Mouse (Mus musculus) liver, embryonic 13.5 days (tissue): ENCODE measurements around the gene Ift74. TPM values are rescaled to one million over a fixed set of nuclear protein-coding genes. Genes with fewer than 3 reads are reported as not detected.

Experiments used
- ATAC-seq: fragments of 200-750 bp; cut with Nextera tagmentation; 2 replicates; pipeline ENCODE4 v1.8.0; 2017; ENCODE audit warnings: low read depth, mild to moderate bottlenecking, moderate number of reproducible peaks, moderate library complexity
- DNase-seq: peaks from one replicate; pipeline ENCODE4 v3.0.0; 2022
- H3K27ac ChIP-seq: fragments of 300-500 bp; sonication (generic); 2 replicates; pipeline ENCODE4 v1.5.1; 2015; ENCODE audit warnings: moderate library complexity, mild to moderate bottlenecking, inconsistent platforms
- H3K27me3 ChIP-seq: fragments of 300-500 bp; sonication (generic); 2 replicates; pipeline ENCODE4 v1.6.1; 2015; ENCODE audit warnings: mild to moderate bottlenecking, inconsistent platforms
- H3K36me3 ChIP-seq: fragments of 300-500 bp; sonication (generic); 2 replicates; pipeline ENCODE4 v1.6.1; 2015; ENCODE audit warnings: mild to moderate bottlenecking, inconsistent platforms
- H3K4me1 ChIP-seq: fragments of 300-500 bp; sonication (generic); replicated peaks from 2 replicates; pipeline ENCODE4 v1.6.1; 2015; ENCODE audit warnings: inconsistent platforms
- H3K4me2 ChIP-seq: fragments of 300-500 bp; sonication (generic); 2 replicates; pipeline ENCODE4 v1.6.1; 2015; ENCODE audit warnings: inconsistent platforms, mild to moderate bottlenecking, moderate library complexity
- H3K4me3 ChIP-seq: fragments of 300-500 bp; sonication (generic); replicated peaks from 2 replicates; pipeline ENCODE4 v1.5.1; 2015; ENCODE audit warnings: mild to moderate bottlenecking, inconsistent platforms
- H3K9ac ChIP-seq: fragments of 300-500 bp; sonication (generic); 2 replicates; pipeline ENCODE4 v1.6.1; 2015; ENCODE audit warnings: mild to moderate bottlenecking, inconsistent platforms
- H3K9me3 ChIP-seq: fragments of 300-500 bp; sonication (generic); replicated peaks from 2 replicates; pipeline ENCODE4 v1.6.1; 2016; ENCODE audit warnings: inconsistent platforms
- WGBS: fragments of 180-500 bp; shearing (Covaris S2); methylation state at CpG from one replicate; pipeline ENCODE4 v1.1.7; 2015; ENCODE audit not compliant: insufficient replicate concordance; 5-methylcytosine and 5-hydroxymethylcytosine counted together
- polyA plus RNA-seq: library from polyadenylated mRNA; unstranded; fragments of >200 nt; fragmentation: Nextera tagmentation; extraction: Ambion mirVana; gene quantifications from 2 replicates; pipeline ENCODE4 v1.2.1, GENCODE M21; 2015

Gene Ift74
- 4.3 and 4.6 TPM in 2 replicates for polyA plus RNA-seq

GRCm38 (mm10) chr4:94613972-94614626, at the start of gene Ift74:
Gene Ift74, plus strand, starts transcription at chr4:94614491.
- peak; percentile 99 for ATAC-seq
- H3K4me2 ChIP-seq = peak within 1 kb of the TSS; percentile 92
- peak within 1 kb of the TSS; percentile 72 for H3K4me3 ChIP-seq
- H3K27ac ChIP-seq = no peak within 1 kb of the TSS; the same call in 1 of the 2 replicates
- no peaks in the 10 kb centered on the region for H3K36me3 ChIP-seq
- H3K27me3 ChIP-seq = no peaks in the 10 kb centered on the region
- peak; percentile 88 for DNase-seq
- no peaks in the 10 kb centered on the region for H3K9me3 ChIP-seq
- H3K4me1 ChIP-seq = peaks cover 14% of the 10 kb centered on the region
- peak within 1 kb of the TSS; percentile 71 for H3K9ac ChIP-seq
- WGBS = 4% methylated on average over 29 of the region's 29 CpGs

DNA sequence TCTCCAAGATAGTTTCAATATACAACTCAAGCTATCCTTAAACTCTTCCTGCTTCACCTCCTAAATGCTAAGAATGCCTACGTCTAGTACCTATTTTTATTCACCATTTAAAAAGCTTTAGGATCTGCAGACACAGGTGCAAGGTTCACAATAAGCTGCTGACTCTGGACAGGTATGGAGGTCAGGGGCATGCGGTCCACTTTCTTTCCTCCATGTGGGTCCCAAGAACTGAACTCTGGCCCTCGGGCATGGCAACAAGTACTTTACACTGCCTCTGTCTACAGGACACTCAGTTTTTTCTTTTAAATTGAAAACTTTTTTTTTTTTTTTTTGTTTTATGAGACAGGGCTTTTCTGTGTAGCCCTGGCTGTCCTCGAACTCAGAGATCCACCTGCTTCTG, 41.6 kb upstream of the Ift74 start:
- Histone ChIP-seq H3K4me3 (no peak overlapping the region), H3K4me2 (no peak overlapping the region), H3K27ac (no peak overlapping the region), H3K9ac (no peak overlapping the region), H3K36me3 (peaks cover 39% of the 10 kb centered on the region), H3K4me1 (no peaks in the 10 kb centered on the region), H3K27me3 (no peaks in the 10 kb centered on the region), H3K9me3 (no peaks in the 10 kb centered on the region)
- WGBS = 80% methylated on average over 4 of the region's 4 CpGs
- ATAC-seq (no peak), DNase-seq (no peak)

GRCm38 (mm10) chr4:94591765-94592381, 22.4 kb upstream of the Ift74 start:
- DNase-seq (no peak), ATAC-seq (no peak)
- Histone ChIP-seq H3K27me3 (no peaks in the 10 kb centered on the region), H3K9ac (no peak overlapping the region; the same call in 1 of the 2 replicates), H3K9me3 (no peaks in the 10 kb centered on the region), H3K36me3 (0 out of 2 replicates have a peak, but pooled peaks cover 5% of the 10 kb centered on the region), H3K4me3 (no peak overlapping the region), H3K4me1 (peaks cover 26% of the 10 kb centered on the region), H3K4me2 (no peak overlapping the region), H3K27ac (no peak overlapping the region)
- 40% methylated on average over 4 of the region's 4 CpGs for WGBS

DNA sequence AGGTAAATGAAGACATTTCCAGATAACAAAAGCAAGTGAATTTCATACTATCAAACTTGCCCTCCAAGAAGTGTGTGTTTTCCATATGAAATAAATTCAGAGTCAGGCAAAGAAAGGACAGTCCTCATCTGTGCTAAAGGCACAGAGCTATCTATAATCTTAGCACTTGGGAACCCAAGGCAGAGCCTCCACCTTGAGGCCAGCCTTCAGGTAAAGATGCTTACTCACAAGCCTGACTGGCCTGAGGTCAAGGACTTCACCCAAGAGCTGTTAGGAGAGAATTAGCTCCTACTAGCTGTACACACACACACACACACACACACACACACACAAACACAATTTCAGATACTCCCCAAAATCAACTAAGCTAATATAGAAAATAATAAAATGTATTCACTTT, 21.6 kb upstream of the Ift74 start:
- no peak for DNase-seq
- peaks cover 26% of the 10 kb centered on the region for H3K4me1 ChIP-seq
- no peaks in the 10 kb centered on the region for H3K27me3 ChIP-seq
- H3K4me3 ChIP-seq = no peak overlapping the region
- no peak overlapping the region for H3K27ac ChIP-seq
- H3K9me3 ChIP-seq = no peaks in the 10 kb centered on the region
- H3K36me3 ChIP-seq = 0 out of 2 replicates have a peak, but pooled peaks cover 5% of the 10 kb centered on the region
- H3K9ac ChIP-seq = no peak overlapping the region
- no peak for ATAC-seq
- H3K4me2 ChIP-seq = no peak overlapping the region

DNA sequence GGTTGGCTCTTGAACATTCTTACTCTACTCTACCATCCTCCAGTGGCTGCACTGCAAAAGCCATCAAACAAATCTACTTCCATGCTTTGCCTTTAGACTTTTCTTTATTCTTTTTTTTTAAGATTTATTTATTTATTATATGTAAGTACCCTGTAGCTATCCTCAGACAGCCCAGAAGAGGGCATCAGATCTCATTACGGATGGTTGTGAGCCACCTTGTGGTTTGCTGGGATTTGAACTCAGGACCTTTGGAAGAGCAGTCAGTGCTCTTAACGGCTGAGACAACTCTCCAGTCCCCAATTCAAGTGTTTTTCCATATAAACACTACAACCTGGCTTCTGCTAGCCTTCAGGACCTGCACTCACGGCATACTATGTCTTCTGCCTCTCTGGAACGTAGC, 12.9 kb upstream of the Ift74 start:
- no peak for DNase-seq
- no peak overlapping the region for H3K27ac ChIP-seq
- ATAC-seq = no peak
- WGBS = 75% methylated on average over 4 of the region's 4 CpGs
- peak overlapping the region; percentile 85 for H3K4me2 ChIP-seq
- no peaks in the 10 kb centered on the region for H3K9me3 ChIP-seq
- no peaks in the 10 kb centered on the region for H3K36me3 ChIP-seq
- H3K4me3 ChIP-seq = peak overlapping the region; percentile 99
- H3K9ac ChIP-seq = 0 out of 2 replicates have a peak overlapping the region, but pooled peaks have one; percentile 93
- H3K4me1 ChIP-seq = peaks cover 32% of the 10 kb centered on the region
- no peaks in the 10 kb centered on the region for H3K27me3 ChIP-seq

GRCm38 (mm10) chr4:94602496-94603030, 11.7 kb upstream of the Ift74 start:
- 0% methylated on average over 33 of the region's 33 CpGs for WGBS
- Histone ChIP-seq H3K36me3 (no peaks in the 10 kb centered on the region), H3K4me2 (peak overlapping the region; percentile 85), H3K9ac (peak overlapping the region; percentile 93), H3K4me1 (peaks cover 32% of the 10 kb centered on the region), H3K27me3 (no peaks in the 10 kb centered on the region), H3K27ac (peak overlapping the region; percentile 84), H3K9me3 (no peaks in the 10 kb centered on the region), H3K4me3 (peak overlapping the region; percentile 99)
- peak; percentile 75 for ATAC-seq
- DNase-seq = no peak

DNA sequence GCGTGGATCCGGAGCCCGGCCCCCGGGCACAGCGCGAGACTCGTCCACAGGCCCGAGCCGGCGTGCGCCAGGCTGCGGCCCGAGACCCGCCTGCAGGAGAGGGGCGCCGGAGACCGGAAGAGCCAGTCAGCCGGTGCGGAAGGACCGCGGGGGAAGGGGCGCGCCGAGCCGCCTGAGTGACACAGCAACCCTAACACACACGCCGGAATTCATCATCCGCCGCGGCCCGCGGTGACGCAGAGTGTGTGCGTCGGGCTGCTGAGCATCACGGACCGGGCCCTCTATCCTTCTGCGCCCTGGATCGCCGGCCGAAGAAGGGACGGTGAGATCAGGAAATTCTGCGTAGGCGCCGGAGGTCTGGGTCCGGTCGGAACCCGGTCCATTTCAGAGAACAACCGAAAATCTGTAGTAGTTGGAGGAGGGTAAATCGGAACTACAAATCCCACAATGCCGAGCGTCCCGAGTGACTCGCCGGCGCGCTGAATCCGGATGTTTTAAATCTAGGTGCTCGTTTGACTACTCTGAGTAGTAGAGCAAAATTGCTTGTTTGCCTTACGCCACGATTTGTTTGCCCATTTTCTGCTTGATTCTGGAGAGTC, 11.2 kb upstream of the Ift74 start, which contains the start of gene Plaa:
TSS of gene Plaa (minus strand) at position 214 of the 599 bp plus-strand sequence.
- no peaks in the 10 kb centered on the region for H3K36me3 ChIP-seq
- H3K27me3 ChIP-seq = no peaks in the 10 kb centered on the region
- no peaks in the 10 kb centered on the region for H3K9me3 ChIP-seq
- peak; percentile 98 for ATAC-seq
- peak within 1 kb of the TSS; percentile 99 for H3K4me3 ChIP-seq
- under 1% methylated on average over 60 of the region's 61 CpGs for WGBS
- peak within 1 kb of the TSS; percentile 84 for H3K27ac ChIP-seq
- H3K4me2 ChIP-seq = peak within 1 kb of the TSS; percentile 85
- H3K9ac ChIP-seq = peak within 1 kb of the TSS; percentile 93
- peaks cover 32% of the 10 kb centered on the region for H3K4me1 ChIP-seq
- DNase-seq = peak; percentile 82

DNA sequence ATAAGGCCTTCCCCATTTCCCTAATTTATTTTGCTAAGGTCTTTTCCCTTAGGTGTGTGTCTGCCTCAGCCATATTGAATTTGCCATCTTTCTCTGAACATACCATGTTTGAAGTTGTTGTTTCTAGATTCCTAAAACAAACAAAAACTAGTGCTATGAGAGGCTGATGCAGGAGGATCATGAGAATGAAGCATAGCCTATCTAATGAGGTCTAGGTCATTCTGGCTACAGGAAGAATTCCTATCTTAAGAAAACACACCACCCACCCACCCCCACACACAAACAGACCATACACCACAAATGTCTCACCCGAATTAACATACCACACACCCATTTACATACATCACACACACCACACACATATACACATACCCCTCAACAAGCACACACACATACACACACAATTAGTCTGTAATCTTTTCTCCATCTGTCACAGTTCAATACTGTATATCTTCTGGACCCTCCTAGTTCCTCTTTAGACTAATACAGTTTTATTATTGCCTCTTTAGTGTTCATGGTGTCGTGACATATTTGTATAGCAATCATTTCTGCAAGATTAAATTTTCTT, 9.8 kb upstream of the Ift74 start:
- Histone ChIP-seq H3K9ac (peak overlapping the region; percentile 93; the same call in 1 of the 2 replicates), H3K4me2 (peak overlapping the region; percentile 85), H3K4me1 (peaks cover 32% of the 10 kb centered on the region), H3K27me3 (no peaks in the 10 kb centered on the region), H3K4me3 (peak overlapping the region; percentile 99; the same call in 1 of the 2 replicates), H3K27ac (no peak overlapping the region), H3K36me3 (no peaks in the 10 kb centered on the region), H3K9me3 (no peaks in the 10 kb centered on the region)
- no peak for ATAC-seq
- WGBS = 55% methylated on average over 2 of the region's 2 CpGs
- DNase-seq = no peak

DNA sequence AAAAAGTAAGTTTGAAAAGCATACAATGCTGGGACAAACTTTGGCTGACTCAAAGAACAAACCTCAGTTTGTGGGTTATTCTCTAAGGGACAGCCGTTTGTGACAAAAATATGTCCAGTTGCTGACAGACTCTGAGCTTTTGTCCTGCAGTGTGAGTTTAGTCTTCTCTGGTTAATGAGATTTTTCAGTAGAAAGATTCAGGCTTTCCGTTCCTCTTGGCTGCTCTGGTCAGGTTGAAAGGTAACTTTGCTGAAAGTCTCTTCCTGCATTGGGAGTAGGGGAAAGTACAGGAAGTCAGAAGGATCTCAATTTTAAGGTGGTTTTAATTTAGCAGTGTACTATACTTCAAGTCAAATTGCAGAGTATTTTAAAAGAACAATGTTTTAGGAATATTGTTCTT, 8.7 kb upstream of the Ift74 start:
- Histone ChIP-seq H3K27me3 (no peaks in the 10 kb centered on the region), H3K27ac (no peak overlapping the region), H3K9ac (no peak overlapping the region), H3K9me3 (no peaks in the 10 kb centered on the region), H3K4me2 (no peak overlapping the region), H3K4me3 (no peak overlapping the region), H3K4me1 (peaks cover 33% of the 10 kb centered on the region), H3K36me3 (no peaks in the 10 kb centered on the region)
- no peak for DNase-seq
- 72% methylated on average over 2 of the region's 2 CpGs for WGBS
- no peak for ATAC-seq

DNA sequence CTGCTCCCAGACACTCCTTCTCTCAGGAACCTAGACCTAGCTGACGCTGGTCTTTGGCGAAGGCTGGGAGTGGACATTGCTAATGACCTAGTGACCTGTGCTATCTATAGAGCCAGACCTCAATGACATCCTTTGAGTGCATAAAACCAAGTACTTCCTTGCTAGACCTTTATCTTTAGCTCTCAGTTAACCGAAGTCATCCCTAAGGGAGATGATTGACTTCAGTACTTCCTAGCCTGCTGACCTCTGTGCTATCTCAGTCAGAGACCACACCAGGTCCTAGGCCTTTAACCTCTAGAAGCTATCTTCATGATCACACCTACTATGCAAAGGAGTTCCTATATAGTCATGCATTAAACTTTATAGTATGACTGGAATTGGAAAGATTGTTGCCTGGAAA, 4.0 kb upstream of the Ift74 start:
- Histone ChIP-seq H3K4me1 (peaks cover 14% of the 10 kb centered on the region), H3K9me3 (no peaks in the 10 kb centered on the region), H3K9ac (no peak overlapping the region), H3K27me3 (no peaks in the 10 kb centered on the region), H3K36me3 (no peaks in the 10 kb centered on the region), H3K4me2 (no peak overlapping the region), H3K4me3 (no peak overlapping the region), H3K27ac (no peak overlapping the region)
- DNase-seq = no peak
- 18% methylated on average over 3 of the region's 3 CpGs for WGBS
- ATAC-seq = no peak

DNA sequence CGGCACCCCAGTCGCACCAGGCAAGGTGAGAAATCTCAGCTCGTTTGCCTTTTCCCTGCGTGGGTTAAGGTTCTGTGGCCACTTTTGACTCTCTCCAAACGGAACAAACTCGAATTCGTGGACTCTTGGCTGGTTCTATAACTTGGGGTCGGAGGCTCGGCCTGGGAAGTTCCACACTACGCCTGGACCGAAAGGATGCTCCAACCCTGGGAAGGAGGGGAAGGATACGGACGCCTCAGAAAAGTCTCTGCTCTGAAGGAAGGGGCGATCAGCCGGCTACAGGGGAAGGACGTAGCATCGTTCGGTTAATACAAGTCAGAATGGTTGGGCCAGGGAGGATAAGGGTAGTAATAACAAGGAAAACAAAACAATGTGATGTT, 326 bp downstream of the Ift74 start:
- DNase-seq (no peak), ATAC-seq (peak; percentile 45)
- Histone ChIP-seq H3K4me1 (peaks cover 14% of the 10 kb centered on the region), H3K9ac (peak overlapping the region; percentile 71), H3K36me3 (no peaks in the 10 kb centered on the region), H3K4me2 (peak overlapping the region; percentile 92), H3K27ac (no peak overlapping the region; the same call in 1 of the 2 replicates), H3K9me3 (no peaks in the 10 kb centered on the region), H3K4me3 (peak overlapping the region; percentile 72), H3K27me3 (no peaks in the 10 kb centered on the region)
- 1% methylated on average over 18 of the region's 18 CpGs for WGBS
